40 mouse cellular contexts compared by ENCODE assay signal in genomic region chr9:37926019-37927013, GRCm38 (mm10). TPM values are rescaled to one million over a fixed set of nuclear protein-coding genes. Genes with fewer than 3 reads are reported as not detected.
"Had no signal": no experiment of that assay in that cellular context is flagged by ENCODE, and none has a peak within 500 bp of the region (broad histone marks: within the 10 kb centered on the region; RNA-seq: fewer than 3 reads in every experiment).

No protein-coding gene starts in this region.

- ATAC-seq: hindbrain, embryonic 16.5 days; hindbrain, postnatal 0 days; inflammation-experienced regulatory T-cells, adult 6 months had no signal

- DNase-seq: heart, postnatal 10 days; heart, postnatal 14 days; heart, postnatal 36 days; heart, postnatal 4 days; kidney, adult 11 months; kidney, adult 18-20 months; kidney, adult 2 months; kidney, adult 8-10 months; kidney, adult 9 months; kidney, postnatal 10 days; kidney, postnatal 14 days; kidney, postnatal 25 days; kidney, postnatal 36 days; kidney, postnatal 4 days; layer of hippocampus, adult 9-11 months; layer of hippocampus, postnatal 36 days had no signal

- H3K9me3 ChIP-seq: heart, embryonic 10.5 days; heart, embryonic 12.5 days; heart, embryonic 13.5 days; heart, embryonic 15.5 days; hindbrain, embryonic 10.5 days; hindbrain, embryonic 12.5 days; hindbrain, embryonic 13.5 days; hindbrain, embryonic 15.5 days; kidney, embryonic 15.5 days had no signal

- H3K4me3 ChIP-seq: heart, embryonic 10.5 days; heart, embryonic 12.5 days; heart, embryonic 13.5 days; heart, embryonic 15.5 days; hindbrain, embryonic 10.5 days; hindbrain, embryonic 12.5 days; hindbrain, embryonic 13.5 days; hindbrain, embryonic 15.5 days; kidney, embryonic 15.5 days; layer of hippocampus, adult 2 months; left cerebral cortex, adult 2 months had no signal

- H3K27me3 ChIP-seq: heart, embryonic 12.5 days; heart, embryonic 13.5 days; heart, embryonic 15.5 days; hindbrain, embryonic 12.5 days; hindbrain, embryonic 13.5 days; hindbrain, embryonic 15.5 days; kidney, embryonic 15.5 days had no signal

- H3K36me3 ChIP-seq: heart, embryonic 10.5 days; heart, embryonic 12.5 days; heart, embryonic 13.5 days; heart, embryonic 15.5 days; hindbrain, embryonic 10.5 days; hindbrain, embryonic 12.5 days; hindbrain, embryonic 13.5 days; hindbrain, embryonic 15.5 days; kidney, embryonic 15.5 days had no signal

- H3K9ac ChIP-seq: heart, embryonic 12.5 days; heart, embryonic 13.5 days; heart, embryonic 15.5 days; hindbrain, embryonic 12.5 days; hindbrain, embryonic 13.5 days; hindbrain, embryonic 15.5 days; kidney, embryonic 15.5 days had no signal

- H3K27ac ChIP-seq: heart, embryonic 10.5 days; heart, embryonic 13.5 days; heart, embryonic 15.5 days; hindbrain, embryonic 10.5 days; hindbrain, embryonic 12.5 days; hindbrain, embryonic 13.5 days; hindbrain, embryonic 15.5 days; hindbrain, postnatal 0 days; kidney, embryonic 15.5 days; kidney, postnatal 0 days; layer of hippocampus, adult 2 months; left cerebral cortex, adult 2 months had no signal

- H3K4me1 ChIP-seq: heart, embryonic 10.5 days; heart, embryonic 12.5 days; heart, embryonic 13.5 days; heart, embryonic 15.5 days; hindbrain, embryonic 10.5 days; hindbrain, embryonic 12.5 days; hindbrain, embryonic 13.5 days; hindbrain, embryonic 15.5 days; kidney, embryonic 15.5 days had no signal

- H3K4me2 ChIP-seq: heart, embryonic 11.5 days; heart, embryonic 12.5 days; heart, embryonic 13.5 days; heart, embryonic 15.5 days; hindbrain, embryonic 12.5 days; hindbrain, embryonic 13.5 days; hindbrain, embryonic 15.5 days; kidney, embryonic 15.5 days had no signal

RNA-seq across cellular contexts. Expression of gene Olfr878, which starts 8.7 kb away (rescaled TPM):
- polyA plus RNA-seq: heart, embryonic 10.5 days; heart, embryonic 11.5 days; heart, embryonic 12.5 days; heart, embryonic 13.5 days; heart, embryonic 14.5 days; heart, embryonic 15.5 days; heart, embryonic 16.5 days; heart, postnatal 0 days; hindbrain, embryonic 10.5 days; hindbrain, embryonic 11.5 days; hindbrain, embryonic 12.5 days; hindbrain, embryonic 13.5 days; hindbrain, embryonic 15.5 days; hindbrain, embryonic 16.5 days; hindbrain, postnatal 0 days; intestine, embryonic 14.5 days; kidney, adult 2 months; kidney, embryonic 14.5 days; kidney, embryonic 15.5 days; kidney, embryonic 16.5 days; kidney, postnatal 0 days; large intestine, adult 2 months had no signal

RNA-seq across cellular contexts. Expression of gene Olfr145, which starts 29.8 kb away (rescaled TPM):
- polyA plus RNA-seq: heart, embryonic 10.5 days; heart, embryonic 11.5 days; heart, embryonic 12.5 days; heart, embryonic 13.5 days; heart, embryonic 14.5 days; heart, embryonic 15.5 days; heart, embryonic 16.5 days; heart, postnatal 0 days; hindbrain, embryonic 10.5 days; hindbrain, embryonic 11.5 days; hindbrain, embryonic 12.5 days; hindbrain, embryonic 13.5 days; hindbrain, embryonic 15.5 days; hindbrain, embryonic 16.5 days; hindbrain, postnatal 0 days; inflammation-experienced regulatory T-cells, adult 6 months; intestine, embryonic 14.5 days; kidney, adult 2 months; kidney, embryonic 14.5 days; kidney, embryonic 15.5 days; kidney, embryonic 16.5 days; kidney, postnatal 0 days; large intestine, adult 2 months had no signal
